Mouse (Mus musculus): ENCODE results near the gene Avil. TPM values are rescaled to one million over a fixed set of nuclear protein-coding genes. Genes with fewer than 3 reads are reported as not detected.
A peak's percentile ranks its signal among the peaks of the same experiment; 100 is the strongest.

Gene Avil
- polyA plus RNA-seq, 1 experiment from 2014 or later = 0.29 TPM

MicroRNAs within 50 kb of the gene (microRNA counts, 519-probe panel; counts per million panel counts)
- microRNA mmu-miR-26a = 3,754 counts per million, percentile 31 among the panel's probes with 10 or more counts
- not detected for microRNA mmu-miR-546

Other genes with a start within 250 kb of the Avil start
- gene Atp23, start 99.4 kb upstream of the Avil start, polyA plus RNA-seq (2014; fragmentation: Nextera tagmentation; extraction: Ambion mirVana) = 14.3 TPM in 2 replicates
- 38.7 and 40.3 TPM in 2 replicates for gene Ctdsp2, start 22.0 kb upstream of the Avil start, polyA plus RNA-seq (2014; fragmentation: Nextera tagmentation; extraction: Ambion mirVana)
- 75.6 and 78.7 TPM in 2 replicates for gene Tsfm, start 30.1 kb downstream of the Avil start, polyA plus RNA-seq (2014; fragmentation: Nextera tagmentation; extraction: Ambion mirVana)
- 32.4 and 36.7 TPM in 2 replicates for gene Mettl1, start 40.7 kb downstream of the Avil start, polyA plus RNA-seq (2014; fragmentation: Nextera tagmentation; extraction: Ambion mirVana)
- 0.08 and 0.15 TPM in 2 replicates for gene Eef1akmt3, start 40.8 kb downstream of the Avil start, polyA plus RNA-seq (2014; fragmentation: Nextera tagmentation; extraction: Ambion mirVana)
- gene Cyp27b1, start 47.5 kb downstream of the Avil start, polyA plus RNA-seq (2014; fragmentation: Nextera tagmentation; extraction: Ambion mirVana) = 0.11 and 0.20 TPM in 2 replicates
- gene March9, start 59.5 kb downstream of the Avil start, polyA plus RNA-seq (2014; fragmentation: Nextera tagmentation; extraction: Ambion mirVana) = 3.6 and 4.2 TPM in 2 replicates
- 2,639 and 2,665 TPM in 2 replicates for gene Cdk4, start 62.8 kb downstream of the Avil start, polyA plus RNA-seq (2014; fragmentation: Nextera tagmentation; extraction: Ambion mirVana)
- 111 and 140 TPM in 2 replicates for gene Tspan31, start 69.6 kb downstream of the Avil start, polyA plus RNA-seq (2014; fragmentation: Nextera tagmentation; extraction: Ambion mirVana)
- 0.68 and 1.2 TPM in 2 replicates for gene Agap2, start 74.6 kb downstream of the Avil start, polyA plus RNA-seq (2014; fragmentation: Nextera tagmentation; extraction: Ambion mirVana)
- gene Os9, start 120.4 kb downstream of the Avil start, polyA plus RNA-seq (2014; fragmentation: Nextera tagmentation; extraction: Ambion mirVana) = 40.3 and 46.6 TPM in 2 replicates
- 10.4 and 12.4 TPM in 2 replicates for gene B4galnt1, start 164.5 kb downstream of the Avil start, polyA plus RNA-seq (2014; fragmentation: Nextera tagmentation; extraction: Ambion mirVana)
- gene Slc26a10, start 179.9 kb downstream of the Avil start, polyA plus RNA-seq (2014; fragmentation: Nextera tagmentation; extraction: Ambion mirVana) = 0.73 and 0.96 TPM in 2 replicates
- gene Arhgef25, start 189.4 kb downstream of the Avil start, polyA plus RNA-seq (2014; fragmentation: Nextera tagmentation; extraction: Ambion mirVana) = 30.1 and 32.0 TPM in 2 replicates
- gene Dtx3, start 195.0 kb downstream of the Avil start, polyA plus RNA-seq (2014; fragmentation: Nextera tagmentation; extraction: Ambion mirVana) = 143 and 158 TPM in 2 replicates
- 11.8 and 12.9 TPM in 2 replicates for gene Pip4k2c, start 210.9 kb downstream of the Avil start, polyA plus RNA-seq (2014; fragmentation: Nextera tagmentation; extraction: Ambion mirVana)